Mouse (Mus musculus) heart, adult 2 months (tissue): ENCODE measurements around the gene Prpsap1.

ENCODE experiments used
- CTCF ChIP-seq: fragments of 200-600 bp; IDR thresholded peaks from 2 replicates; pipeline ENCODE4 v1.8.1; 2022; ENCODE audit warnings: antibody characterized with exemption, mild to moderate bottlenecking, moderate library complexity
- EP300 ChIP-seq: fragments of 200-500 bp; IDR thresholded peaks from 2 replicates; pipeline ENCODE4 v1.6.1; 2011; ENCODE audit warnings: low read depth, low read length, control low read depth; ENCODE audit not compliant: insufficient read depth
- POLR2A ChIP-seq: fragments of 200-500 bp; IDR thresholded peaks from 2 replicates; pipeline ENCODE4 v1.6.1; 2011; ENCODE audit warnings: mild to moderate bottlenecking, low read depth, low read length, control low read depth; ENCODE audit not compliant: insufficient read depth

DNA sequence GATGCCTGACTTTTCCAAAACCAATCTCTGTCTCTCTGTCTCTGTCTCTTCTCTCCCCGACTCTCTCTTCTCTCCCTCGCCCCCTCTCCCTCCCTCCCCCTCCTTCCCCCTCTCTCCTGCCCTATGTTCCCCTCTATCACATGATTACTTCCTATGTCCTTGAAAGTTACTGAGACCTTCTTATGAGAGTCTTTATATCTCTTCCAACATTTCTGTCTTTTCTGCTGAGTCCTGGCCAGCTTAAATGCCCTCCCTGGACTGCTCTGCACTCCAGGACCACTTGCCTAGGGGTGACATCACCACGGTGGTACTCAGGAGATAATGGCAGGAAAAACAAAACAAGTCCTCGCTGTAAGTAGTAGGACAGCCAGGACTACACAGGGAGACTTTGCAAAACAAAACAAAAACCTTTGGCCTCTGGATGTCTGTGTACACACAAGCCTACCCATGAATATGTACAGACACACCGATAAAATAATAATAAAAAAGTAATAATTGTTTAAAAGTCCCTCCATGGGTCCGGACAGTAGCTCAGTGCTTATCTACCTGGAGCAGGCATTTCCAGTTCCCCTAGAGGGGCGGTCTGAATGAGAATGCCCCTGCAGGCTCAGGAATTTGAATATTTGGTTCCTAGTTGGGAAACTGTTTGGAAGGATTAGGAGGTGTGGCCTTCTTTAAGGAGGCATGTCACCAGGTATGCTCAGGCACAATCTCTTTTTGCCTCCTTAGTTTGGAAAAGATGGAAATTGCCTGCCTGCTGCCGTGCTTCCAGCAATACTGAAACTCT lies 69.2 kb downstream of the Prpsap1 start:
- TF ChIP-seq CTCF: no peak
- no peak for TF ChIP-seq EP300
- TF ChIP-seq POLR2A: no peak
